Mouse (Mus musculus) embryo, embryonic 11 days (tissue): ENCODE data around the gene Jade1.

Source experiments
- DNase-seq: peaks from one replicate; pipeline ENCODE4 v3.0.0-alpha.2; 2015

Gene Jade1

DNA sequence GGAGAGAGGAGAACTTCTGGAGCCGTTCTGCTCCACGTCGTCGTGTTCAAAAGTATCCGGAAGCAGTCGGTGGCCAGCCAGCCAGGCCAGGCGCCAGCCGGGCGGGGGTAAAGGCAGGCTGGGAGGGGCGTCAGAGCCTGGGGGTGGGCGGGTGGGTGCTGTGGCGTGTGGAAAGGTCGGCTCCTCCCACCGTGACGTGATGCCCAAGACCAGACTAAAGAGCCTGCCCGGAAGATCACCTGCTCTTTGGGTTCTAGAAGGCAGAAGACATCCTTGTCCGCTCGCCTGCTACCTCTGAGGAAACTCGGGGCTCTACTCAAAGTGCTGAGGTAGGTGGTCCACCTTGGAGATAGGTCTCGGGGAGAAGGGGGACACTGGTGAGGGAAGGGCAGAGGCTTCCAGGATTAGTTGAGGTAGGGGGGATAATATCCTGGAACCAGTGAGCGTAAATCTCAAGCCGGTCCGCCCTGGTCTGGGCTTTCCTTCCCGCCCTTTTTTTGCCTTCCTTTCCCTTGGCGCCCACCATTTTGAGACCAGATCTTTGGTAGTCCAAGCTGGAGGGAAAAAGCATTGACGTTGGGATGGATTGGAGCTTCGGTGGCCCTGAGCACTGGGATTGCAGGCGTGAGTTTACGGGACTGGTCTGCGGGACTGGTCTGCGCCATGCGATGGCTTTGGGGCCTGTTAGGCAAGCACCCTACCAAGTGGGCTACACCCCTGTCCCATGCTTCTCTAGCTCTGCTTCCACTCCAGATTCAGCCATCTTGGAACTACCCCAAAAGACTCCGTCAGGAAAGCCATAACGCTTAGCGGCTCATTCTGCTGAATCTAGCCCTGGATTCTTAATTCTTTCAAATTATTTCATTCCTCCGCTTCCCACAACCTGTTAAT, at the start of gene Jade1:
TSS of gene Jade1 (plus strand) at position 241 of the 891 bp plus-strand sequence.
- no peak for DNase-seq

GRCm38 (mm10) chr3:41509441-41509840, 46.1 kb upstream of the Jade1 start:
- no peak for DNase-seq

- no peak for DNase-seq
Measured at GRCm38 (mm10) chr3:41510191-41510590, 45.3 kb upstream of the Jade1 start.

GRCm38 (mm10) chr3:41510750-41511149, 44.8 kb upstream of the Jade1 start:
- DNase-seq, result no peak

DNA sequence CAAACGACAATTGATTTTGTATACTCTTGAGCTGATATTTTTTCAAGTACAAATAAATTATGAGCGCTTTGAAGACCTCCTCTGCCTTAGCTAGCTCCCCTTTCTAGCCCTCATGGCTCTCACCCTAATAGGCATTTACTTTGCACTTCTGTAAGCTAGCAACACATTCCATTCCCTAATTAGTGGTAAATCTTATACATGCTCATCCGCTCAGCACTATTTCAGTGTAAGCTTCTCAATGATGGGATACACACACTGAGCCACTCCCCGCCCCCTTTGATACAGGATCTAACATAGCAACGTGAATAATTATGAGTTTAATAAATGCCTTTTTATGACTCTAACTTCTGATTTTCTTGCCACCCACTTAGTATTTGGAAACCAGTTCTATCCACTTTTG, 41.5 kb upstream of the Jade1 start:
- no peak for DNase-seq

DNA sequence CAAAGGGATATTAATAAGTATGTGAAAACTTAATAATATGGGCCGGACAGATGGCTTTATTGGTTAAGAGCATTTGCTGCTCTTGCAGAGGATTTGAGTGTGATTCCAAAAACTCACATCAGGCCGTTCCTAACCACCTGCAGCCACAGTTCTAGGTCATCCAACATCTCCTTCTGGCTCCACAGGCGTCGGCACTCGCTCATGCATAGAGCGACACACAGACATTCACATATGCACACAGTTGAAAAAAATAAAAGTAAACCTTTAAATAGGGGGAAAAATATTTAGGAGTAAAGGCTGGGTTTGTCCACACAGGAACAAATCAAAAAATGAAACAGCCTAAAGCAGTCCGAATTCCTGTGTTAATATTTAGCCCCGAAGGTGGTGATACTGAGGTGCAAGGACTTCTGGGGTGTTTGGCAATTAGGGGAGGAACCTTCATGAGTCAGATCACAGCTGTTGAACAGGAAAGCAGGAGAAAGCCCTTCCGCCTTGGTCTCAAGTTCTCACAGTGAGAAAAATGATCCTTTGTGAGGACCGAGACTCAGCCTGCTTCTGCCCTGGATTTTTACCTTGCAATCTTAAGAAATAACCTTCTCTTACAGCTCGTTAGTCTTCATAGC, 40.7 kb upstream of the Jade1 start:
- no peak for DNase-seq

GRCm38 (mm10) chr3:41516961-41517518, 38.5 kb upstream of the Jade1 start:
- no peak for DNase-seq

- DNase-seq, result no peak
Measured at GRCm38 (mm10) chr3:41520925-41521324, 34.6 kb upstream of the Jade1 start.

DNA sequence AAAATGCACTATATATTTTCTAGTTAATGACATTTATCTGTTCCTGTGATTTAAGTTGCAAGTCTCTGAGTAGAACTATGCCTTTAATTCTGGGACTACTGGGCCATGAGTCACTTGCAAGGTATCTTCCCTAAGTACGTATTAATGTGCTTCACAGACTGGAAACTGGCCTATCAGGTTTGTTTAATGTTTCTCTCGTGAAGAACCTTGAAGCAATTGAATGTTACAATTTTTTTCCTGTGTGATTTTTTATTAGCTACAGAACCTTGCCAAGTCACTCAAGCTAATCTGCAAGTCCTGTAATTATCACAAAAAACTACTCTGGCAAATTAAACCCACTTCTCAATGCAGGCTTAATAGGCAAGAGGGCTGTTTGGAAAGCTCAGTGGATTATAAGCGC, 33.8 kb upstream of the Jade1 start:
- DNase-seq, result no peak

DNA sequence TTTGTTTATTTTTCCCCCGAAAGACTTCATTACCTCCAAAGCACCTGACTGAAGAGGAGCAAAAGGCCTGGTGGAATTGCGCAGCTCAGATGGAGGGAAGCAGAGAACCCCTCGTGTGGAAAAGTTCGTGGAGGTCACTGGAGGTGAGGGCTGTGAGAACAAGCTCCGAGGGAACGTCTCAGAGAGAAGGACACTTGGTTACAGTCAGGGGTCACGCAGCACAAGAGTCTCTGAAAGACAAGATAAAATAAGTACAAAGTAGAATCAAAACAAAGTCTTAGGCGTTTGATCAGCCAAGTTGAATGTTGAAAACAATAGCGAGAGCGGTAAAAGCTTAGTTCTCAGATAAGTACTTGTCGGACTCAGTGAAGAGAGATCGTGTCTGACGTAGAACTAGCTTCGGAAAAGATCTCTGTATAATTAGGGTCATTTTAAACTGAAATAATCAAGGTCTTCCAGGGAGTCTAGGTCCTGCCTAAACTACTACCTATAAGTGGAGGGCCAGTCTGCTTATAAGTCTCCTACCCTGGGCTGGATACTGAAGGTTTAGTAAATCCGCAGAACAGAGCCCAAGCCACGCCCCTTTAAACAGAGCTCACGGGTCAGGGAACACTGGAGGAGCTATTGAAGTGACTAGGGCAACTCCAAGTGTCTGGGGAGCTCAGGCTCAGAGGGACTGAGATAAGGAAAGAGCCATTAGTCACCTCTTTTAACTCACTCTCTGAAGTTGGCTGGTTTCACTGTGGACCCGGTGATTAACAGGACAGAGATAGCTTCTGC, 33.1 kb upstream of the Jade1 start:
- DNase-seq, result peak; percentile 45

DNA sequence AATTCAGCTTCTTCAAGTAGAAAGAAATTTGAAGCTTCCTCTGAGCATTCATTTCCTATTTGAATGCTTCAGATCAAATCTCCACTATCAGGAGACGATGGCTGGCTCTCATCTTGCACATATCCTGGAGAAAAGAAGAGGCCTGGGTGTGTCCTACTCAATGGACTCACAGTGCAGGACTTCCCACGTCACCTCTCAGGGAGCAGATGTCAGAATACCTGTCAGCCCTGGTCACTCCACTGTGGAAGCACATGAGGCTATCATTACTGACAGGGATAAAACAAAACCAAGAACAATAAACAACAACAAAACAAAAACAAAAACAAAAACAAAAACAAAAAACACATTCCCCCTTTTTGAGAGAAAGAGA, 32.5 kb upstream of the Jade1 start:
- no peak for DNase-seq

DNA sequence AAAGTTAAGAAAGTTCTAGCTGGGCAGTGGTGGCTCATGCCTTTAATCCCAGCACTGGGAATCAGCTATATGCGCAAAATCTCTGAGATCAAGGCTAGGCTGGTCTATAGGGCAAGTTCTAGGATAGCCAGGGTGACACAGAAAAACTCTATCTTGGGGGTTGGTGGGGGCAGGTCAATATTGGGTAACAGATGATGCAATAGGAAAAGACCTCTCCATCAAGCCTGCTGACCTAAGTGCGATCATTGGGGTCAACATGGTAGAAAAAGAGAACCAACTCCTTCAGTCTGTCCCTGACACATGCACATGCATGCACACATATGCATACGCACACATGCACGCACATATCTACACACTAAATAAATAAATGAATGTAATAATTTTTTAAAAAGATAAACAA, 32.1 kb upstream of the Jade1 start:
- DNase-seq, result no peak

GRCm38 (mm10) chr3:41528291-41528969, 27.1 kb upstream of the Jade1 start:
- DNase-seq, result no peak

- DNase-seq, result no peak
Measured at GRCm38 (mm10) chr3:41530156-41530555, 25.4 kb upstream of the Jade1 start.

DNA sequence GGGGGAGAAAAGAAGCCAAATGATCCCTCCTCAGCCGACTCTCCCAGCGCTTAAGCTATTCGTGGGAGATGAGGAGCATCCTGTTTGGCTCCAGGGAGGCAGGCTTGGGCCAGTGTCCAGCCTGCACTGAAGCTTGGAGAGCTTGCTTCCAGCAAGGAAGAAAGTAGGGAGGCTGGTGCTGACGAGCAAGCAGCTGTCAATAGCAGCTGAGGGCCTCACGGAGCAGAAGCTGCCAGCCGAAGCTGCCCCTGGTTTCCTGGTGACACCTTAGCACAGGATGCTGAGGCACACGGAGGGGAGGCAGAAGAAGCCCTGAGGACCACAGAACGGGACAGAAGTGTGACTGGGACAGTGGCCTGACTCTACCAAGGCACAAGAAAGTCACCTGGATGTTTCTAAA, 24.0 kb upstream of the Jade1 start:
- no peak for DNase-seq

DNA sequence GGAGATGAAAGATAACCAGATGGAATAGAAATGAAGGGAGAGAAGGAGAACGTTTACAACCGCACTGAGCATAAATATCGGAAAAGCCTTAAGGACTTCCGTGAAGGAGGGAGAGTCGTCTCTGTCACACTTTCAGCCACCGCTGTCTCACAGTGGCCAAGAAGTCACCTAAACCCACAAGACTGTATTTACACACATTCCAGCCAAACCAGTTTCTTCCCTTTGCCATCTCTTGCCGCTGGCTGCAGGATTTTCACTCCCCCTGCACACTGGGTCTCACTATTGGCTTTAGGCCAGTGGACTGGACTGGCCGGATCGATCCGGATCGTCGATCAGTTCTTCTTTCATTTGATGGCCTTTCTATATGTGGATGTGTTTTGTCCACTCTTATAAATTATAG, 23.4 kb upstream of the Jade1 start:
- DNase-seq, result no peak

DNA sequence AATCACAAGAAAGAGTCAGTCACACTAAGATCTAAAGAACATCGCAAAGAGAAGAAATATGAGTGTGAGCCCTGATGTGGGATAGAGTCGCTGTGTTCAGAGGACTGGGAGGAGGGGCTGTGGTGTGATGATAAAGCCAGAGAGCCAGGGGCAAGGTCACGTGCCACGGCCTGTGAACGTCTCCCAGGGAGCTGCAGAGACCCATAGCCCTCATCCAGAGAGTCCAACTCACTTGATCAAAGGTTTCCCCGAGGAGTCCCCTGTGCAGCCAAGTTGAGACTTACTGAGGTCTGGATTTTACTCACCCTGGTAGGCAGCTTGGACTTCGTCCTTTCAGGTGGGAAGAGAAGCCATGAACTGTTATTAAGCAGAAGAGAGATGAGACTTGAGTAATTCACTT, 21.9 kb upstream of the Jade1 start:
- no peak for DNase-seq

GRCm38 (mm10) chr3:41537957-41538356, 17.6 kb upstream of the Jade1 start:
- DNase-seq, result no peak

DNA sequence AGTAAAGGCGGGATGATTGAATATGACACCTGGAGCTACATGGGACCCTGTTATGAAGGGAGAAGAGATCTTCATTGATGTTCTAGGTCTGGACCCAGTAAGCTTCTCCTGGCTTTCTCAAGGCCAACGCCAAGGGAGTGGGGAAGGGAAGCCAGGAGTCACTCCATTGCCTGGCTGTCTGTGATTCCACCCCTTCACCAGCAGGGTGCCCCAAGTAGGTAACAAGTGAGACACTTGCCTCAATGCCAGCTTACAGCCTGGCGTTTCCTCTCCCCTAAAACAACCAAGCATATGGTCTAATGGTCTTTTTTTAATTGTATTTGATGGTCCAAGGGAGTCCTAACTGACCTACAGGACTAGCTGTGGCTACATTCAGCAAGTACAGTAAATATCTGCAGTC, 14.2 kb upstream of the Jade1 start:
- DNase-seq, result no peak

DNA sequence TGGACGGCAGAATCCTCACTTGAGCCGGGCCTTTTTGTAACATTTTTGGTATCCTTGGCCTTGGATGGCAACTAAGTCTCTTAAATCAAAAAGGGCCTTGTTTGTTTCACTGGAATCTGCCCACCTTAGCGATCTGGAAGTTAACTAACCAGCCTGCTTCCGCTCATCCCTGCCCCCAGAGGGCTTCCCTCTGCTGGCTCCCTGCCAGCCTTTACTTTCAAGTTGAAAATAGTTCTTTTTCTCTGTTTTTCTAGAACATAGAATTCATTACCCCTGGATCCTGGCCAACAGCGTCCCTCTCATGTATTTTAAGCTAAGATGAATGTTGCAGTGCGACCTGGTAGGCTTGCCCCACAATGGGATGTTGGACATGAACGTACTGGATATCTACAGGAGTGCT, 11.1 kb upstream of the Jade1 start:
- DNase-seq, result no peak

GRCm38 (mm10) chr3:41547289-41547688, 8.2 kb upstream of the Jade1 start:
- DNase-seq, result no peak

GRCm38 (mm10) chr3:41548238-41548637, 7.3 kb upstream of the Jade1 start:
- DNase-seq, result no peak

DNA sequence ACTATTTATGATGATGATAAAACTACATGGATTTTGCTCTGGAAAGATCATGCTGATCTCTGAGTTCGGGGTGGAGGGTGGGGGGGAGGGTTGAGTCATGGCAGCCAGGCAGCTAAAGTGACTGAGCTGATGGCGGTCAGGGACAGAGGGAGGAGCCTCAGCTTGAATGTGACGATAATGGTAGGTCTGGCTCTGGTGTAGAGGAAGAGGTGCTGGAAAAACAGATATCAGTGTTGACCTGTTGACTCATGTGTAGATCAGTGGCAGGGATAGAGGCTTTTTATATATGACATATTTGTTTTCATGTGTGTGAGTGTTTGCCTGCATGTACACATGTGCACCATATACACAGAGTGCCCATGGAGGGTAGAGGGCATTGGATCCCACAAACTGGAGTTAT, 3.9 kb upstream of the Jade1 start:
- DNase-seq, result no peak
